Mouse (Mus musculus) neutrophil, adult 5-6 weeks (primary cell): ENCODE measurements around the gene Nhp2. TPM values are rescaled to one million over a fixed set of nuclear protein-coding genes. Genes with fewer than 3 reads are reported as not detected.
A peak's percentile ranks its signal among the peaks of the same experiment; 100 is the strongest.

Experiments used
- ATAC-seq: fragments of 151-379, 151-347 bp; 2 replicates; pipeline ENCODE4 v1.8.0; 2017; ENCODE audit warnings: mild to moderate bottlenecking, moderate TSS enrichment; ENCODE audit not compliant: insufficient number of reproducible peaks, poor library complexity, low FRiP score, severe bottlenecking; ENCODE audit errors: extremely low read depth
- total RNA-seq: library from RNA; stranded (forward); fragments of 200-1000 nt; gene quantifications from 2 replicates; pipeline ENCODE4 v1.2.3, GENCODE M21; 2017

Nhp2 gene
- total RNA-seq: 18.5 and 18.8 TPM in 2 replicates

- ATAC-seq: peak; percentile 86
Observed at GRCm38 (mm10) chr11:51619409-51620060, at the start of gene Nhp2. Gene Nhp2 (plus strand): TSS chr11:51619735.

DNA sequence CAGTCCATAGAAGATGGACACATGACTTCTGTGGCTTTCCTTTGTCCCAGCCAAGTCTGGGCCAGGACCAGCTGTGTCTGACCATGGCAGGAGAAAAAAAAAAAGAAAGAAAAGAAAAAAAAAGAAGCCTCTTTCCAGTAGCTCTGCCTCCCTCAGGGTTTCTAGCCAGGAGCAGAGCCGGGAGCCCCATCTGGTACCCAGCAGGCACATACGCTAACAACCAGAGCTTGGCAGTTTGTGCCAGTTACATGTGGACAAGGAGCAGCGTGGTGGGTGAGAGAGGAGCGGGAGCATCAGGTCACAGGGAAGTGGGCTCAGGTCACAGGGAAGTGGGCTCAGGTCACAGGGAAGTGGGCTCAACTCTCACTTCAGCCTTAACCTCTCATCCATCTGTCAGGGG is 43.1 kb upstream of the Nhp2 start:
- ATAC-seq: no peak

- peak; percentile 83 for ATAC-seq
Observed at GRCm38 (mm10) chr11:51577587-51577986, 41.9 kb upstream of the Nhp2 start.

DNA sequence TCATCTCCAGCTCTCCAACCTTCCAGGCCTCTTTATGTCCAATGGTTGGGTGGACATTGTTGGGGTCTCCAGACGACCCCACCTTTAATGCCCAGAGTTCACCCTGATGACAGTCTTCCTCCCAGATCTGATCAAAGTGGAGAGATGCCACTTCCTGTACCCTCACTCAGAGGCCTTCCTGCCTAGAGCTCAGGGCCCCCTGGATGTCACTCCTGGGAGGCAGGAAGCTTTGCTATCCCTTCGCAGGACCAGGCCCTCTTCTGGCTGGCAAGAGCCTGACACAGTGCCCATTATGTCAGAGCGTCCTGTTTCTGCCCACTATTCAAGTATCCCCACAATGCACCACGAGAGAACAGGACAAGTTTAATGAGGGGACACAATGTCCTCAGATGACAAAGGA is 40.5 kb upstream of the Nhp2 start:
- ATAC-seq: no peak

DNA sequence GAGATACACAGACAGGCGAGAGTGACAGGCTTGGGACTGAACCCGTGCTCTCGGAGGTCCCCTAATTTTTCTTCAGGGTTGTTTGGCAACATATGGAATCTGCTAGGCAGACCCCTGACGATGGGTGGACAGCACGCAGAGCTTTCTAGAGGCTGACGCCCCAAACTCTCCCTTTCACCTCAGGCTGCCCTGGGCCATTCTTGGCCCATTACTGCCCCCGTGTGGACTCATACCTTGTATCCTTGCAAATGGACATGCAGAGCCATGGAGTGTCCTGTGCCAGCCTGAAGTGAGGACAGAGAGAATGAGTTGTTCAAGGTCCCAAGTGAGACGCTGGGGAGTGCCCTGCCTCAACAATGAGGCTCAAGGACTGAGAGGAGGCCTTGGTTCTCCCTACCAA is 36.8 kb upstream of the Nhp2 start:
- peak; percentile 55 for ATAC-seq

DNA sequence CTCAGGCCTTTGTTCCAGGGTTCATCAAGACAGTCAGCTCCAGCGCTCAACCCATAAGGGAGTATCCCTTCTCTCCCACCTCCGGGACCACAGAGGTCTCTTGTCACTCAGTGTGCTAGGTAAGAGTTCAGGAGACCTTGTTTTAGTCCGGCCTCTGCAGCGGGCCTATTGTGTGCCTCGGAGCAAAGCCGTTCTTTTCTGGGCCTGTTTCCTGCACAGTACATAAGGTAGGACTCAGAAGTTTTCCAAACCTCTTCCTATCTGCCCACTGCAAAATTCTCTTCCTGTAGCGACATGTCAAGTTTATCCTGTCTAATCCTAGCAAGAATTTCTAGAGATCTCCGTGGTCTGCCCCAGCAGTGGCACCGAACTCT is 35.5 kb upstream of the Nhp2 start:
- ATAC-seq: no peak

DNA sequence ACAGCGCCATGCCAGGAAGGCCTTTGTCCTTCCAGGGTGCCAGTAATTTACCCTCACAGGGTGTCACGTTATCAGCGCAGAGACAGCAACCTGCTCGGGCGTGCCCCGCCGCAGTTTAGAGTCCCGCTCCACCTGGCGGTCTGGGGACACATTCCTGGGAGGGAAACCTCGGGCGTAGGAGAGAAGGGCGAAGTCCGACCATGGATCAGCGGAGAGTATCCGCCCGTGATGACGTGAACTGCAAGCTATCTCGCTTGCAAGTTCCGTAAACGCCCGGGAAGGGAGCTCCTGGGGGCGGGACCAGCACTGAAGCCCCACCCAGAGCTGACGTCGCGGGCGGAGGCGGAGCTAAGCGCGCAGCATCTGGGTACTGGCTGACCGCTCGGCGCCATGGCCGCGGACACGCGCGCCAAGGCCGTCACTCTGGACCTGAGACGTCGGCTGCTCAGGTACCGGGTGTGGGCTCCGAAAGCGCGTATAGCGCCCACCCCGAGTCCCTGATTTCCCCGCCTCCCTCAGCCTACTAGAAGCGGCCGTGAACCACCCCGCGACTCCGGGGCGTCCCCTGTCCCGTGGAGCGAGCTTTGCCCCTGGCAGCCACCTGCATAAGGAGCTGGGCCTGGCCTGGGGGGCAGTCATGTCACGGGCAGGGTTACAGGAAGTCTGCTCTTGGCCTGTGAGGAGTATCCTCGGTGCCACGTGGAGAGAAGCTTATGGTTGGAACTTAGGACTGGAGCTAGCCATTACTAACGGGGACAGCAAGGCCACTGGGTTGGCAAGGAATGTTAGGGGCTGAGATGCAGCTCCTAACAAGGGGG is 34.9 kb upstream of the Nhp2 start, which contains the start of gene Phykpl:
Phykpl (plus strand) TSS at position 327 of the 818 bp plus-strand sequence.
- ATAC-seq: peak; percentile 88

- no peak for ATAC-seq
Observed at GRCm38 (mm10) chr11:51585608-51586252, 33.8 kb upstream of the Nhp2 start.

- ATAC-seq: no peak
Observed at GRCm38 (mm10) chr11:51586411-51586810, 33.1 kb upstream of the Nhp2 start.

DNA sequence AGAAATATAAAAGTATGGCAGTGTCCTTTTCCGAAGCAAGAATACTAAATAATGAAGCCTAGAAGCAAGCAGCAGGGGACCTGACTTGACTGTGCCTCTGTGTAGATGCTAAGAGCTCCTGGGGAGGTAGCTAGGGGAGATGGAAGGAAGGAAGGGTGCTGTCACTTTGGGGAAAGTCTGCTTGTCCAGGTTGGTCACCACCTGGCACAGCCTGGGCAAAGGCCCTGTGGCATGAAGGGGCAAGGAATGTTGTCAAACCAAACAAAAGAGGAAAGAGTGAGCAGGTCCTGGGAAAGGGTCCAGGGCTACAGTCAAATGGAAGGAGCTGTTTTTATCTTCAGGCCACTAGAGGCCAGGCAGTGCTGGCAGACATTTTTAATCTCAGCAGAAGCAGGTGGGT is 32.5 kb upstream of the Nhp2 start:
- no peak for ATAC-seq

- ATAC-seq: no peak
Observed at GRCm38 (mm10) chr11:51588833-51589232, 30.7 kb upstream of the Nhp2 start.

DNA sequence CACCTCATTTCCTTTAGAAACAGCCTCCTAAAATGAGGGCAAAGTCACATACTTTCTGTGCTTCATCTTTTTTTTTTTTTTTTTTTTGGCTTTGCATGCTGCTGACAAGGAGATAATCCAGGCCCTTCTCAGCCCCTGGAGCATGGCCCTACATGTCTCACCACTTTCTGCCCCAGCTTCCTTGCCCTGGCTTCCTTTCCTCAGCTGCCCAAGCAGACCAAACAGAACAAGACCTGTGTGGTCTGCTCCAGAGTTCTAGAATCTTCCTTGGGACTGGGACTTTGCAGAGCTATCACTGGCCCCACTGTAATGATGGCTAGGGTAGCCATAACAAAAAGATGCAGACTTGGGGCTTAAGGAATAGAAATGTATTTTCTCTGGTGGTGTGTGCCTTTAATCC is 29.5 kb upstream of the Nhp2 start:
- no peak for ATAC-seq

DNA sequence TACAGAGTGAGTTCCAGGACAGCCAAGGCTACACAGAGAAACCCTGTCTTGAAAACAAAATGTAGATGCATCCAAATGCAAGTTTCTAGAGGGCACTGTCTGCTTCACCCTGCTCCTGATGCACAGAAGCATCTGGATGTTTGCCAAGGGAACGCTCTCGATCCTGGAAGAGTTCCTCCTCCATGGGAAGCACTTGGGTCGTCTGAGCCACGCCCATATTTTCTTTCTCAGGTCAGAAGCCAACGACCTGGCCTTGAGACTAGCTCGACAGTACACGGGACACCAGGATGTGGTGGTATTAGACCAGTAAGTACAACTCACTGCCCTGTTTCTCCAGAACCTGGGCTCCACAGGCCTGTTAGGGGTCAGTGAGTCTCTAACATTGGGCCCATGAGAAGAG is 28.4 kb upstream of the Nhp2 start:
- no peak for ATAC-seq

DNA sequence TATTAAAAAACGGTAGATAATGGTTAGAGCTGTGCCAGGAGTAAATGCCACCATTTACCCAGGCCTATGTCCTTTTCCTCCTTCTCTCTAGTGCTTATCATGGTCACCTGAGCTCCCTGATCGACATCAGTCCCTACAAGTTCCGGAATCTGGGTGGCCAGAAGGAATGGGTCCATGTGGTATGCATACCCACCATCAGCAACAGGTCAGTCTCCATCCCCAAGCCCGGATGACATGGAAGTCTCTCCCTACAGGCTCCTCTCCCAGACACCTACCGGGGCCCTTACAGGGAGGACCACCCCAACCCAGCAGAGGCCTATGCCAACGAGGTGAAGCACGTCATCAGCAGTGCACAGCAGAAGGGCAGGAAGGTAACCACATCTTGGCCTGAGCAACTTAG is 27.6 kb upstream of the Nhp2 start:
- no peak for ATAC-seq

DNA sequence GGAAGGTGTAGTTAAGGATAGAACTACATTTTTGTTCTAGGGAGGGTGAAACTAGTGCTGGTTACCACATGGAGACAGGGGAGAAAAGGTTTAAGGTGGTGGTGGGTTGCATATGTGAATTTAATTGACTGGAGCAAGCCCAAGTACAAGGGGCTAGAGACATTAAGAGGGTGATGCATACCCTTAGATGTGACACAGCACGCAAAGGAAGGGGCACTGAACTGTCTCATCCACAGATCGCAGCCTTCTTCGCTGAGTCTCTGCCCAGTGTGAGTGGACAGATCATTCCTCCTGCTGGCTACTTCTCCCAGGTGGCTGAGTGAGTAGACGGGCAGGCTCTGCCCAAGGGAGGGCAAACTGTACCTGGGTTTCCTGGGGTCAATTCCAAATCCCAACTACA is 26.2 kb upstream of the Nhp2 start:
- no peak for ATAC-seq

- no peak for ATAC-seq
Observed at GRCm38 (mm10) chr11:51593849-51594248, 25.7 kb upstream of the Nhp2 start.

- no peak for ATAC-seq
Observed at GRCm38 (mm10) chr11:51594715-51595350, 24.7 kb upstream of the Nhp2 start.

GRCm38 (mm10) chr11:51595459-51596083 is 24.0 kb upstream of the Nhp2 start:
- no peak for ATAC-seq

DNA sequence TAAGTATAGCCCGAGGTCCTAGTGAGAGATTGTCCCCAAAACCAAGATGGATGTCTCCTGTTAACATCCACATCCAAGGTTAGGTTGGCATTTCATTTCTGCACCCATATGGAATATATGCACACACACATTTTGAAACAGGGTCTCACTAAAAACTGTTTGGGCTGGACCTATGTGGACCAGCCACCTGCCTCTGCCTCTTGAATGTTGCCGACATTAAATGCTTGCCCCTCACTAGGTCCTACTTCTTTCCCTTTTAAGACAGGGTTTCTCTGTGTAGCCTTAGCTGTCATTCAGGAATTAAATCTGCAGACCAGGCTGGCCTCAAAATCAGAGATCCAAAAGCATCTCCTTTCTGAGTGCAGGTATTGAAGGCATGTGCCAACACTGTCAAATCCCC is 22.0 kb upstream of the Nhp2 start:
- ATAC-seq: no peak
